Mouse (Mus musculus) heart, postnatal 4 days (tissue): ENCODE measurements at regions not wholly inside any gene's neighbourhood (a gene's known extent, or its start where the extent isn't known, plus 50 kb on each side); places are given as distances from the start of the nearest gene placed in this dataset.

Experiments
- DNase-seq: peaks from one replicate; pipeline ENCODE4 v3.0.0; 2021

DNA sequence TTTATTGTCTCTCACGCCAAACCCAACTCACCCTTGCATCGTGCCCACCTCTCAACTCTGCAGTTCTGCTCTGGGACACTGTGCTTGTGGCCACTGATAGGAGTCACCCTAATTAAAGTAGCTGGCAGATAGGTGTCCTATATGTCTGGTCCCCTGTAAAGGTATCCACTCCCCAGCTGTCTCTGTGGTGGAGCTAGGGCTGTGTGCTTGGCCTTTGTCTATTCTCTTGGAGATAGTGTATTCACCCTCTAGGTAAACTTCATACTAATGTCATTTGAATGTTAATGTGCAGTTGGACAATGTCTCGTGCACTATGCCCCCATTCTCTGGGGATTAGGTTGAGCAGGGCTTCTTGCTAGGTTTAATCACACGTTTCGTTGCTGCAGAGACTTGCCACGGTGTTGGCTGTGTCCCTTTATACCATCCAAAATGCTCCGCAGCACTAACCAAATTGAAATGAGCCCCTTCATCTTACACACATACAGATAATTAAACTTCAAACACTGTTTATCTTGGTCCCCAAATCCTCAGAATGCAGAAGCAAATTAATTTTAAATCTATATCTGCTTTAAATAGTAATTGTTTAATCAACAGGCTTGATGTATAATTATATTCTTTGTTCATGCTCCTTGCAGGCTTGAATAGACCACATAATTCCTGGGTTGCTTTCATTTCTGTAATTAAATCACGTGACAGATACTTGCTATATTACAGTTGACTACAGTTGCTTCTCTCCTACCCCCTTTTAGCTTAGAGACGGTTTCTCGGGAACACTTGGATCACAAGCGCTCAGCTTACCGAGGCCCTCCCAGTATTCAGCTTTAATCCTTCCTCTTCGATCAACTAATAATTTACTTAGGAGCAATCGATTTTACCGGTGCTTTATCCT is 453.0 kb upstream of the Slc30a5 start:
- no peak for DNase-seq

DNA sequence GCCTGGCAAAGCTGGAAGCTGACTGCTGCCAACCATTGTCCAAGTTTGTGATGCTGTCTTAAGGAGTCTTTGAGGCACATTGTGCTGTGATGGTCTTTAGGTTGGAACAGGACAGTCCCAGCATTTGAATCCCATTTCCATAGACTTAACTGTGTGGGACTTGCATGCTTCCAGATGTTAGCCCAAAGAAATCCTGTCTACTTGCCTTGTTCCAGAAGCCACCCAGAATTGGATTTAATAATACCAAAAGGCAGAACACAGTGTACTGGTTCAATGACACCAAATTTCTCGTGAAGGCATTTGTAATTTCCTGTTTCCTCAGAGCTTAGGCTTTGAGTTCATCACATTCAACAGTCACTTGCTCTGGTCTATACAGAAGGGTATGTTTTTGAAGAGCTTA is 444.9 kb upstream of the Slc30a5 start:
- no peak for DNase-seq

DNA sequence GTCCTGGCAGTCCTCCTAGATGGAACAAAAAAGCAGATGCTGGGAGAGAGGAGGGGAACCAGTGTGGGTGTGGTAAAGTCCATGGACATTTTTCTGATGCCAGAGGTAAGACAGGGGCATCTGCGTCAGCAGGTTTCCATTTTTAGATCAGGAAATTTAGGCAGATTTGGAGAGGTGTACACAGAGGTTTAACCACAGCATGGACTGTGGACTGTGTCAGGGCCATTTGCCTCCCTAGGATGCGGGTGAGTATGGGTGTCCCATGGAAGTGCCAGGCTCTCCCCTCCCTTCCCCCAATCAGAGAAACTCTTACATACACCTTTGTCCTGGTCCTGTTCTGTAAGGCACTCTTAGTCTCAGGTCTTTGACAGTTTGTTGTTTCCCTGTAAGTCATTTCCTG is 443.5 kb upstream of the Slc30a5 start:
- DNase-seq = no peak

DNA sequence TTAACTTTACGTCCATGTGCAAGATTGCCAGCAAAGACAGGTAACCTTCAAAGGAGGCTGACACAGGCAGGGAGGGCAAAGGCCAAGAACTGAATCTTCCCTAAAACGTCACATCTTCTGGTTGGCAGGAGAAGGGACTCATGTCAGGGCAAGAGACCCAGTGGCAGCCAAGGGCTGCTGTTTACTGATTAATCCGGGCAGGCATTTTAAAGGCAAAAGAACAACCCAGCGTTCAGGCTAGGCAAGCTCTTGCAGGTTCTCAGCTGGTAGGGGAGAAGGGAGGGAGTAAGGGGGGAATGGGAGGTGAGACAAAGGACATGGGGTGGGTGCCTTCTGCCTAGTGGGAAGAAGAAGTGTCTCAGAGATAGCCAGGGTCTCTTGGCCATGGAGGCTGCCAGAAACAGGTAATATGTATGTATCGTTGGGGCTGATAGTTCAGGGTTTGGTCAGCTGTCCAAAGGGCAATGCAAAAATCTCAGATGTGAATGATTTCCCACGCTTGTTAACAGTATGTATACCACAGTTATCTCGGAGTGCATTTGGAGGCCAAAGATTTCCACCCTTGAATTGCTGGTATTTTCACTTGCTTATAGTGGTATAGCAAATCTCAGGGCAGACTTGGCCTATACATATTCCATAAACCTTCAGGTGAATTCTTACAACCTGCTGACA is 441.4 kb upstream of the Slc30a5 start:
- DNase-seq = no peak

DNA sequence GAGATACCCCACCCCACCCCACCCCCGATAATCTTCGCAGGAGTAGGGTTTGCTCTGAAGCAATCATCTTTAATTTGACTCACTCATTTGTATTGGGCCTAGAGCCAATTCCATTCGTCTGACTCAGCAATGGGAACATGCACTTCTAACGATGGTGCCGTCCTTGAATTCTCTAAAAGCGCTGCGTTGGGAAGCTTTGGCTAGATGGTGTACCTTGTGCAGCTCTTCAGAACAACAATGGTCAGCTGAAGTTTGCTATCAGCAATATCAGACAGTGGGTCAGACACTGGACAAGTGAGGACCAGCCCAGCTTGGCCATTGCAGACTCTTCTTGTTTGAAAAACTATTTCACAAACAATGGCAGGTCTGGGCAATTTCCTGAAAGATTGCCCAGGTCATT is 440.1 kb upstream of the Slc30a5 start:
- no peak for DNase-seq

DNA sequence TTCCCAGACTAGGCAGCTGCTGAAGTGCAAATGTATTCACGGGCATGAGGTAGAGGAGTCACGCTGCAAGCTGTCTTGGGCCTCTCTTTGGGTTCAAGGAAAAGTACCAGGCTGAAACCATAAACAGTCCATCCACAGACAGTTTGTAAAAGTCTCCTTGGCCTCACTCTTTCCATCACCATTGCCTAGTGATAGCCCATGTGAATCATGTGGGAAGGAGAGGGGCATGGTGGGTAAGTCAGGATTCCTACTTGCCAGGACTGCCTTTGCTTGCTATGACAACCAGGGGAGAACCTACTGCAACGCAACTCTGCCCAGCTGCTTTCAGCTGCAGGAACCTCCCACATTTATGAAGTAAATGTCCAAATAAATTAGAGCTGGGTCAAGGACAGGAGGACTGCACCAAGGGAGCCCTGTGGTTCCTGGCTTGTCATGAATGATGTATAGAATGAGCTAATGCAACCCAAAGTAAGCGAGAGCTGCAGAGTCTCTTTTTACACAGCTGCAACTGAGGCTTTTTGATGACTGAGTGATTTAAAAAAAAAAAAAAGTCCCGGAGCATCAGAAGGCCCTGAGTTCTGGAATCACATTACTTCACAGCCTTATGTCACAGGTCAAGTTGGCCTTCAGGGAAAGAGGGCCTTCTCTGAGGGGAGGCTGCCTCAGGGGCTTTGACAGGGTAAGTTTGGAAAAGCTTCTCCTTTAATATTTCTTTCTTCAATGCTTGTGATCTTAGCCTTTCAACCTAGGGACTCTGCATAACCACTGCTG is 420.7 kb upstream of the Slc30a5 start:
- no peak for DNase-seq

DNA sequence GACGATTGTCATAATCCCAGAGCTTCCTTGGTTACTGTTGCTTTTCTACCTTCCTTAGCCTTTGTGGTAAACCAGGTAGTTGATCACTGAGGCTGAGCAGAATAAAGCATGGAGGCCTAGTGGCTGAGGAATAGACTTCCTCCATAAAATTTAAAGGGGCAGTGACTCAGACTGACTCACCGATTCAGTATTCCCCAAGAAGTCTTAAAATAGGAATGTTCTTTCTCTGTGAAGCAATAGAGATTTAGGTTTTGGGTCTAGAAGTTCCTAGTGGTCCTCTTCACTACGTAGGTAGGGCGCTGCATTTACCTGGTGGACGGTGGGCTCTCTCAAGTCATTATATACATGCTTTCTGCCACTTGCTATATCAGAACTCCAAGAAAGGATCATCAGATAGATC is 416.1 kb upstream of the Slc30a5 start:
- DNase-seq = no peak

DNA sequence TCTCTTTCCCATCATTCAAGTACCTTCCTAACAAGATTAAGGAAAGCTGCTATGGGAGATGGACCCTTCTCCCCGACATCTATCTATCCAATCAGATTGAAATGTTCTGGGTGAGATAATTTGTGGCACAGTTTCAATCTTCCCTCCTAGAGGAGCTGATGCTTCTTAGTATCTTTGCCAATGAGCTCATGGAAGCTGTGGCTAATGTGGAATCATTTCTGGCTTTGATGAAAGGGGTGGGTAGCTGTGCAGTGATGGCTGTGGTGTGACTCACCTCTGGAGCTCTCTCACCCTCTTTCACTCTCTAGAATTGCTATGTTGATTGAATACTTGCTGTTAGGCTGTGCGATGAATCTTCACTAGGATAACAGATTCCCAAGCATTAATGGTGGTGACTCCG is 411.1 kb upstream of the Slc30a5 start:
- no peak for DNase-seq

DNA sequence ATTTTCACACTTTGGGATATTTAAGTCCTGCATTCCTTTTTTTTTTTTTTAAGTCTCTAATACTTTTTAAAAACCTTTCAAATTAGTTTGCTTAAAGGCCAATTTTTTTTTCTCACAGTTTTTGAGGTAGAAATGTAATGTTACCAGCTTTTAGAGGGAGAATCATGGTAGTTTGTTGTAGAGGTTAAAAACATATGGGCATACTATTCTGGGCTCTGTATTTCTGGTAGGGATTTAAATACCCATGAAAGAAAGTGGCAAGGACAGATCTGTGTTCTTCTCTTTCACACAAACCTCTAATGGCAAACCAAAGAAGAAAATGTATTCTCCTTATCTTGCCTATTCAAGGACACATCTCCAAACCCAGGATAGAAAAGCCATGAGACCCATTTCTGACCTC is 405.6 kb upstream of the Slc30a5 start:
- DNase-seq = no peak

DNA sequence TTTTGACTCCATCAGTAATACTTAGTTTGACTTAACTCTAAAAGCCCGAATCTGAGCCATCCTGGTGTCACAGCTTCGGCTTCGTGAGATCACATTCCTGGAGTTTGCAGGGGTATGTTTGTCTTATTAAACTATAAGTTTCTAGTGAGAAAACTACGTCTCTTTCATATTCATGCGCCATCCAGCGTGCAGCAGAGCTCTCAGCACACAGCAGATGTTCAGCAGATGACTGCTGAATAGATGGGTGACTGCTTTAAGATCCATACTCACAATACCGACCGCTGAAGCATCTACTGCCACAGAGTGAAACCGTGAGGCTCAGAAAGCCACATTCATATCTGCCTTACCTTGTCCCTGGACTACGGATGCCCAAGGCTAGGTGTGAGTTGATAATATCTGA is 403.8 kb upstream of the Slc30a5 start:
- DNase-seq = no peak

DNA sequence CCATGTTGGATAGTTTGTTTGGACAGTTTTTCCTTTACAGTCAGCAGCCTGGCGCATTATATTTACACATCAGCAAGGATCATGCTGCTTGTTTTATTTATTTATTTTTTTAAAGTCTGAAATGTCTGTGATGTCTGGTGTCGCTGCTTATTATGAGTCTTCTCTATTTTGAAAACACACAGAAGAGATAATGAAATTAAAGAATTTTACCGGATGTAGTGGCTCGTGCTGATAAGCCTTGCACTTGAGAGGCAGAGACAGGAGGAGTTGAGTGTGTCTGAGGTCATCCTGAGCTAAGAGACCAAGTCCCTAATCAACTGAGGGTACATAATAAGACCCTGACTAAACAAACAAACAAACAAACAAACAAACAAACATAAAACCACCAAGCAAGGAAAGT is 402.6 kb upstream of the Slc30a5 start:
- DNase-seq = no peak

DNA sequence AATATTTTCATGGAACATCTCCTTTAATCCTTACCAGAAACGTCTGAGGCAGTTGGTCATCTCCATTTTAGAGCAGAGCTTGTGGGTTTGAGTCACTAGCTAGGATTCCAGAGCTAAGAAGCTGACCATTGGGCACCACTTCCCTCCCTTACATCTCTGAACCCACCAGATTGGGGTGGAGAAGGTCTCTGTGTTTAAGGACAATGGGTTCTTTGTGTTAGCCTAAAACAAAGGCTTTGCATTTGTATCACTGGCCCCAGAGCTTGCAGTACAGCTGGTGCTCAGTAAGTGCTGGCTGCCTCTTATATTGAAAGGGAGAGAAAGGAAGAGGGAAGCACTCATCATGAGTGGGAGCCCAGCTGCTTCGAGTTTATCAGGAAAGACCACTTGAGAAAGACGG is 401.9 kb upstream of the Slc30a5 start:
- DNase-seq = no peak

DNA sequence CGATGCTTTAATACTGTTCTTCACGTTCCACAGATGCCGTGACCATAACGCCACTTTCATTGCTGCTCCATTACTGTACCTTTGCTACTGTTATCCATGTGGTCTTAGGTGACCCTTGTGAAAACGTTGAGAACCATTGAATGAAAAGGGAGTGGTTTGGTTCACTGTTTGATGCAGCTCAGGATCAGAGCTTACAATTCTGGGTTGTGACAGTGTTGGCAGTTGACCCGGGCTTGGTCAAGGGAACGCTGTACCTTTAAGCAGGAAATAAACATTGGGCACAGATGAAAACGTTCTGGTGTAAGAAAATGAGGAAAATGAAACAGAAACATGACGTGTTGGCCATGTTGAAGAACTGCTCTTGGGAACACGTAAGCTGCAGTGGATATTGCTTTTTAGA is 401.3 kb upstream of the Slc30a5 start:
- no peak for DNase-seq

DNA sequence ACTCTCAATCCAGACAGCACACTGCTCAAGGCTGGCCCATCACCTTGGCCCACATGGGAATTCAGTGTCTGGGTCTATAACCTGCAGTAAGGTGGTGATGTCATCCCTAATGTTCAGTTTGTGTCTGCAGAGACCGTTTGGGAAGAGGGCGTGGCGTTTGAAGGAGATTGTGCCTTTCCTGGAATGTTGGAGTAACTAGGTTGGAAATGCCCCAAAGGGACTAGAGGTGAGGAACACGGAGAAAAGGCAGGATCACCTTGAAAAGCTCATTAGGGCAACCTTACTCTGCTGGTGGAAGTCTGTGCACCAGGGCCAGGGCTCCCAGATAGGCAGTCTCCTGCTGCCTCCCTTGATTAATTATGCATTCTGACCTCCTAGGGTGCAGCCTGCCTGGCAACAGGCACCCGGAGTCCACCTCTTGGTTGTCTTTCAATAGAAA is 400.6 kb upstream of the Slc30a5 start:
- peak; percentile 32 for DNase-seq

DNA sequence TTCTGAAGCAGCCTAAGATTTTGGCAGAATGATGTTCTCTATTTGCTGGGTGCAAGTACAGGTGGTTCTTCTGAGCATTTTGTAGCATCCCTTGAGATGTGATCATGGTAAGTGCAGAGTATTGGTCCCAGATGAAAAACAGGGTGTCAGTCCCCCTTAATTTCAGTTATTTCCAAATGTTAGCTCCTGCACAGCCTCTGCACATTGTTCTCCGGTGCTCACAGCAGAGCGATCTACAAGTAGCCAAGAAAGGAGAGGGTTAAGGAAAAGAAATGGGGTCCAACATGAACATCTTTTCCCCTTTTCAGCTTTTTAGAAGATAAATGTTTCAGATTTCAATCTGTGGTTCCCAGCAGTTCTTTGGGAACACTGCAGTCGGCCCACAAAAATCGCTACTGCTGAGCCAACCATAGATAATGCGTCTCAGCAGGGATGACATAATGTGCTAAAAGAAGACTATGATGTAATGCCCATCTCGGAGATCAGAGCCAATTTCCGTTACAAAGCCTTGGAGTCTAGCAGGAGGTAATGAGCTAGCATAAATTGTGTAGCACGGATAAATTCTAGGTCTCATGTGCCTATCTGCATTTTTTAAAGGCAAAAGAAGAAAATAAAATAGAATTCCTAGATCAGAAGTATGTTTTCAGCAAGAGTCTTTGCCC is 400.1 kb upstream of the Slc30a5 start:
- peak; percentile 69 for DNase-seq

DNA sequence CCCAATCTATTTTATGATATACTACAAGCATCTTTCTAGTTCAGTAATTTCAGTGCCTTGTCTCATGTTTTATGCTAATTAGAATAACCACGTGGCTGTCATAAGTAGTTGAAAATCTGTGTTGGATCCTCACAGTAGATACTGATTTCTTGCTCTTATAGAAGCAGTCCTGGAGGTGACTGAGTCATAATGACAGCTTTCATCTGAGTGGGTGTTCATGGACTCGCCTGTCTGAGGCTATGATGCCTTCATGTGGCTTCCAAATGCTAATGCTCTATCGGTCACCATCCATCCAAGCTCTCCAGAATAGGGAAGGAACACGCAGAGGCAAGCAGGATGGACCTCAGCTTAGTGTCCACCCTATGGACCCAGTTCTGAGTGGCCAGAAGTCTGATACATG is 396.6 kb upstream of the Slc30a5 start:
- DNase-seq = no peak

DNA sequence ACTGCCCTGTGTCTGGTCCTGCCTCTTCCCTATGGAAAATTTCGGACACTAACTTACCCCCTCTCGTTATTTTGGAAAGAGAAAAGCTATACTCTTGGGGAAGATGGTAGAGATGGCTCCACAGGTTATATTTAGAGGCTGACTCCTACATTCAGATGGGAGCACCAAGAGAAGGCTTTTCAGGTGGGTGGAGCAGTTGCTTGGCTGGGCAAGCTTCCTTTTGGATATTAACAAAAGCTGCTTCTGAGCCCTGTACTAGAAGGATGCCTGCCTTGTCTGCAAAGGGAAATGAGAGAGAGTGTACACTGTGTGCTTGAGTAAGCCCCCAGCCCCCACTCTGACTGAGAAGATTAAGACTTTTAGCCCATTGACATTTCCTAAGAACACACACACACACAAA is 392.1 kb upstream of the Slc30a5 start:
- DNase-seq = no peak

DNA sequence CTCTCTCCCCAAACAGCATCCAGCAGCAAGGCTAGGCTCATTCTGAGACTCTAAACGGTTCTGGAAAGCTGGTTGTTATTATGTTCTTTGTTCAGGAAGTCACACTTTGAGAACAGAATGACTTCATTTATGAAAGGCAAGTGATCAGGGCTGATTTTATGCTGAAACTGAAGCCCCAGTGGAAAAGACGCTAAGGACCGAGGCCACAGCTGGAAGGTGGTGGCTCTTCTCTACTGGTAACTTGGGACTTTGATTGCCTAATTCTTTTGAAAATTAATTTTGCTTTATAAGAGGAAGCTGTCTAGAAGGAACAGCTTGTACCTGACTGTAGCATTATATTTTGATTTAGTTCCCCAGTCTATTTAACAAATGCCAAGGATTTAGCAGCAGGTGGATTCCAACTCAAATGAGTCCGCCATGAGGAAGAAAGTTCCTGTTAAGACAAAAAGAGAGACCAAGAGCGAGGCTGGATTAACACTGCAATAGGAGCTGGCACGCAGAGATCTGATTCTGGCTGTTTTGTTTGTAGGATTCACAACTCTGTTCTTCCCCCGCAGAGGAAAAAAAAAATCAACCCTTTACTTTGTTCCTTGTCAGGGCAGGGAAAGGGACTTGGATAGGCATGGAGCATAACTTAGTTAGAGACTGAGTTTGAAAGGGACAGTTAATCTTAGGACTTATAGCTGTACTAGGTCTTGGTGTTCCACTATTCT is 388.3 kb upstream of the Slc30a5 start:
- no peak for DNase-seq

DNA sequence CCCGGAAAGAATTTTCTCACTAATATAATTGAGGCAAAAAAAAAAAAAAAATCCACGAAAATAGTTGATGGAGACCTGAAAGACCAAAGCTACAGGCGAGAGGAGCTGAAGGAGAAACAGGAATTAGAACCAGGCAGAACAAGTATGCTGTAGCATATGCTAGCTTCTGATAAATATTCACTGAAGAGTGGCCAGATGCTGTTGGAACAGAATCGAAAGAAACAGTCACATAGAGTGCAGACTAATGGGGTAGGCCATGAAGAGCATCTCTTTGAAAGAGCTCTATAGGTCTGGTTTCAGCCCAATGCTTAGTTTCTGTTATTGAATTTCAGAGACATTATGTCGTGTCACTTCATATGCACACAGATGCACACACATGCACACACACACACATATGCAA is 386.3 kb upstream of the Slc30a5 start:
- DNase-seq = no peak

DNA sequence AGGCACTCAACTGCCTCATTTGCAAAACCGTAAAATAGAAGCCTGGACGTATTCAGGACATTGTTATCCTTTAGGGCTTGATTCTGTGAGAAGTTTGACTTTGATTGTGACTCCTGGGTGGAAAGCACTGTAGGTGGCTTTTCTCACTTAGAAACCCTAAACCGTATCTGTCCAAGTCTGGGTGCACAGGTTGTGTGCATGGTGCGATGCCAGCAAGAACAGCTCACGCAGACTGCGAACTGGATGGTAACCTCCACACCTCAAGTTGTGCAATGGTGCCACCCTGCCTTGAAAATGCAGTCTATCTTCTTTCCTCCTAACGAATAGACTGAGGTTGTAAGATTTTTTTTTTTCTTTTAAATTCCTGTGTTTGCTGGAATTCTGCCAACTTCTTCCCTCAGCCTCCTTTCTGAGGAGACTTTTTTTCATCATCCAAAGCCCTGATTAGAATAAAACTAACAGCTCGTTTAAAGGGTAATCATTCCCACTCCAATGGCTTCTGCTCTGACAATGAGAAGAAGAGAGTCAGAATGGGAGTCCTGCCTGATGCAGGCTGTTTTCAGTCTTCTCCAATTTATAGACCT is 383.8 kb upstream of the Slc30a5 start:
- no peak for DNase-seq

DNA sequence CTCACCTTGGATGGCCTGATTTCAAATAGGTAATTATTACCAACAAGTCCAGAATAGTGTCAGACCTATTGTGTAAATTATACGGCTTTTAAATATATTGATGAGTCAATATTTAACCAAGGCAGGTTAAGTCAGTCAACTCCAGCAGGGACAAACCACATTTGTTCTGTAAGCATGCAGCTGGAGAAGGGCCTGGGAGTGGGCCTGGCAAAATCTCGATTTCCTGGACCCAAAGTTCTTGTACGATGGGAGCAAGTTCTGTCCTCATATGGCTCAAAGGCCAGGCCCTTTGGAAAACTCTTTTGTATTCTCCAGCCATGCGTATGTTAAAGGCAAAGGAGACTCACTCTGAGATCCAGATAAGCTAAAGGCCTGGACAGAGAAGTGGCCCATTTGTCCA is 383.2 kb upstream of the Slc30a5 start:
- no peak for DNase-seq

DNA sequence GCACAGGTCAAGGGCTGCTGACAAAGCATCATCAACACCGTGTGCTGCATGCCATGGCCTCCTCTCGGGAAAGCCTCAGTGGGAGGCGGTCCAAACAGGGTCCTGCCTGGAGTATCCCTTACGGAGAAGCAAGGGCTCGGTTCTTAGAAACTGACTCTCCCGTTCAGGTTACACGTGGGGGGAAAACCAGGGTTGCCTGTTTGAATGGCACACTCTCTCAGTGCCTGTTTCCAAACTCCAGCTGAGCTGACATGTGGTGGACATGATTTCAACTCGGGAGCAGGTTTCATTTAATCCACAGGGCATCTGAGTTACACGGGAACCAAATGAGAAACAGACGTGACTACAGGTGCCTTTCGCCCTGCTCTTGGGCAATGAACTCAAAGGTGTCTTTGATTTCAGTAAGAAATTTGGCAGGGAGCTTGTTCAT is 382.6 kb upstream of the Slc30a5 start:
- DNase-seq = no peak
